Mouse (Mus musculus) ES-Bruce4 (cell line): Measurements from ENCODE around the gene Krt9.

Source experiments
- CTCF ChIP-seq: IDR thresholded peaks from one replicate; pipeline ENCODE4 v1.8.1; 2011; ENCODE audit warnings: low read depth, low read length
- POLR2A ChIP-seq: IDR thresholded peaks from one replicate; pipeline ENCODE4 v1.8.1; 2011; ENCODE audit warnings: low read length; ENCODE audit not compliant: insufficient read depth

- TF ChIP-seq CTCF = no peak
- TF ChIP-seq POLR2A = no peak
Observed at GRCm38 (mm10) chr11:100178307-100178706, 14.7 kb downstream of the Krt9 start.
